Mouse (Mus musculus) hindbrain, embryonic 11.5 days (tissue): Measurements from ENCODE around the gene Zfp653. TPM values are rescaled to one million over a fixed set of nuclear protein-coding genes. Genes with fewer than 3 reads are reported as not detected.

ENCODE experiments used
- ATAC-seq: fragments of 200-750 bp; cut with Nextera tagmentation; 2 replicates; pipeline ENCODE4 v1.8.0; 2017; ENCODE audit warnings: mild to moderate bottlenecking, moderate TSS enrichment, moderate library complexity; ENCODE audit not compliant: low FRiP score
- DNase-seq: peaks from one replicate; pipeline ENCODE4 v3.0.0-alpha.2; 2015; ENCODE audit warnings: low spot score
- H3K27ac ChIP-seq: fragments of 300-500 bp; sonication (generic); 2 replicates; pipeline ENCODE4 v1.5.1; 2014; ENCODE audit warnings: mild to moderate bottlenecking, low read depth, low read length
- H3K27me3 ChIP-seq: fragments of 300-500 bp; sonication (generic); 2 replicates; pipeline ENCODE4 v1.6.1; 2014; ENCODE audit warnings: mild to moderate bottlenecking, low read length, moderate library complexity, mixed read lengths; ENCODE audit not compliant: control insufficient read depth, insufficient read depth
- H3K36me3 ChIP-seq: fragments of 300-500 bp; sonication (generic); 2 replicates; pipeline ENCODE4 v1.6.1; 2014; ENCODE audit warnings: mild to moderate bottlenecking, low read length, moderate library complexity, mixed read lengths; ENCODE audit not compliant: control insufficient read depth, insufficient read depth
- H3K4me1 ChIP-seq: fragments of 300-500 bp; sonication (generic); replicated peaks from 2 replicates; pipeline ENCODE4 v1.6.1; 2014; ENCODE audit warnings: low read length, mixed read lengths; ENCODE audit not compliant: control insufficient read depth, insufficient read depth
- H3K4me2 ChIP-seq: fragments of 300-500 bp; sonication (generic); replicated peaks from 2 replicates; pipeline ENCODE4 v1.6.1; 2014; ENCODE audit warnings: mild to moderate bottlenecking, low read depth, low read length
- H3K4me3 ChIP-seq: fragments of 300-500 bp; sonication (generic); 2 replicates; pipeline ENCODE4 v1.5.1; 2014; ENCODE audit warnings: low read depth, low read length
- H3K9ac ChIP-seq: fragments of 300-500 bp; sonication (generic); 2 replicates; pipeline ENCODE4 v1.6.1; 2014; ENCODE audit warnings: low read depth, low read length
- H3K9me3 ChIP-seq: fragments of 300-500 bp; sonication (generic); 2 replicates; pipeline ENCODE4 v1.6.1; 2016; ENCODE audit warnings: low read length; ENCODE audit not compliant: control insufficient read depth
- WGBS: fragments of 180-500 bp; shearing (Covaris S2); extraction: QIAGEN DNeasy Blood & Tissue Kit; methylation state at CpG from one replicate; pipeline ENCODE4 v1.1.7; 2014; 5-methylcytosine and 5-hydroxymethylcytosine counted together
- polyA plus RNA-seq: library from polyadenylated mRNA; unstranded; fragments of >200 nt; fragmentation: Nextera tagmentation; extraction: Ambion mirVana; gene quantifications from 2 replicates; pipeline ENCODE4 v1.2.1, GENCODE M21; 2014

The Zfp653 gene
- polyA plus RNA-seq, 1 experiment from 2014 or later, result 9.2 TPM

DNA sequence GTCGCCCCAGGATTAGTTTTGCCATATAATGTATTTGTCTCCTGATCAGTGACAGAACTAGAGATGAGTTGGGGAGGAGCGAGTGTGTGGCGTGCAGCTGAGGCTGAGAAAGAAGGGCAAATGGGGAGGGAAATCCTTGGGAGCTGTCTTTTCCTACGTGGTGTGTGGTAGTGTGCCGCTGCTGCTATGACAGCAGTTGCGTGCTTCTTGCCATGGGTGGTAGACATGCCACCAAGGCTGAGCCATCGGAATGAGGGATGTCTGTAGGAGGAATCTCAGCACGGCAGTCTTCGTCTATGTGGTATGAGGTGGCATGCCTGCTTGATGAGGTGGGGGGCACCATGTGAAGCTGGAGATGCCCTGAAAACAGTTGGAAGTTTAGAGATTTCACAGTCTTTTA lies 40.8 kb downstream of the Zfp653 start:
- no peak overlapping the region for H3K4me2 ChIP-seq
- H3K36me3 ChIP-seq, result peaks cover 17% of the 10 kb centered on the region; the same call in 1 of the 2 replicates
- DNase-seq, result no peak
- H3K27ac ChIP-seq, result no peak overlapping the region
- no peak overlapping the region for H3K4me3 ChIP-seq
- peaks cover 8% of the 10 kb centered on the region; the same call in 1 of the 2 replicates for H3K4me1 ChIP-seq
- WGBS, result 97% methylated on average over 9 of the region's 9 CpGs
- H3K27me3 ChIP-seq, result no peaks in the 10 kb centered on the region
- no peaks in the 10 kb centered on the region for H3K9me3 ChIP-seq
- ATAC-seq, result no peak
- no peak overlapping the region for H3K9ac ChIP-seq

DNA sequence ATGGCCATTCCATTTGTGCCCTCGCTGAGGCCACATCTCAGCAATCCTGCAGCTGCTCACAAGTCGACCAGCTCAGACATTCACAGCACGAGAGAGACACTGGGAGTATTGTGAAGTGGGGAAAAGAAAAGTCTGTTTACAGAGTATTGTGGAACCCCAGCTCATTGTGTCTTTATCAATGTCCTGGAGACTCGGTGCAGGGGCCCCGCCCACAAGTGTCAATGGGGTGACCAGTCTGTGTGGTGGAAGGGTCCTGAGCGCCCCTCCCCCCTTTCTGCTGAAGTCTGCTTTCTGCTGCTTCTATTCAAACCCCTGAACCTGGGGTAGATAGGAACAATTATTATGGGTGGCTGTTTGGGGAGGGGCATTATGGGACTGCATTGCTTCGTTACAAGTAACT lies 42.7 kb downstream of the Zfp653 start:
- 20% methylated on average over 7 of the region's 7 CpGs for WGBS
- Histone ChIP-seq H3K27ac (peak overlapping the region; percentile 63; the same call in 1 of the 2 replicates), H3K36me3 (peaks cover 12% of the 10 kb centered on the region; the same call in 1 of the 2 replicates), H3K4me3 (no peak overlapping the region), H3K9ac (no peak overlapping the region), H3K27me3 (no peaks in the 10 kb centered on the region), H3K9me3 (no peaks in the 10 kb centered on the region), H3K4me1 (peaks cover 8% of the 10 kb centered on the region; the same call in 1 of the 2 replicates), H3K4me2 (no peak overlapping the region)
- ATAC-seq (peak; percentile 74), DNase-seq (peak; percentile 78)

DNA sequence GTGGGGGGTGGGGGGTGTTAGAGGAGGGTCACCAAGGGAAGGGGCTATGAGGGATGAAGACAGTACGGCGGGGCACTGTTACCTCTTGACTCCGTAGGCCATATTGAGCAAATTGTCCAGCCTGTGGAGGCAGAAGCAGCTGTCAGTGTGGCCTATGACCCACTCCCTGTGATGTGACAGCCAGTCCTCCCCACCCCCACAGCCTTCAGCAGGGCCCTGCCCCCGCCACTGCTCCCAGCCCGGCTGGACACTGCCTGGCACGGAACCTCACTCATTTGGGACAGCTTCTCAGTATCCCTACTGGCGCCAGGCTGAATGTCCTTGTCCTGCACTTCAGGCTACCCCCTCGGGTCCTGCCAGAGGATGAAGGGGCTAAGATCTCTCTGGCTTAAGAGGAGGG lies 46.6 kb downstream of the Zfp653 start:
- WGBS, result 35% methylated on average over 8 of the region's 8 CpGs
- Histone ChIP-seq H3K4me1 (peaks cover 7% of the 10 kb centered on the region; the same call in 1 of the 2 replicates), H3K27me3 (no peaks in the 10 kb centered on the region), H3K9ac (no peak overlapping the region), H3K27ac (no peak overlapping the region), H3K4me3 (no peak overlapping the region), H3K9me3 (no peaks in the 10 kb centered on the region), H3K4me2 (no peak overlapping the region), H3K36me3 (peaks cover 10% of the 10 kb centered on the region; the same call in 1 of the 2 replicates)
- DNase-seq, result no peak
- 0 out of 2 replicates have a peak, but pooled peaks have one; percentile 11 for ATAC-seq

GRCm38 (mm10) chr9:22017208-22017825 lies 53.9 kb downstream of the Zfp653 start:
- ATAC-seq (no peak), DNase-seq (no peak)
- Histone ChIP-seq H3K9me3 (no peaks in the 10 kb centered on the region), H3K9ac (no peak overlapping the region), H3K36me3 (peaks cover 13% of the 10 kb centered on the region; the same call in 1 of the 2 replicates), H3K27ac (no peak overlapping the region), H3K4me2 (no peak overlapping the region), H3K4me3 (no peak overlapping the region), H3K4me1 (0 out of 2 replicates have a peak, but pooled peaks cover 2% of the 10 kb centered on the region), H3K27me3 (no peaks in the 10 kb centered on the region)
- WGBS, result 82% methylated on average over 7 of the region's 7 CpGs

GRCm38 (mm10) chr9:22016245-22016644 lies 54.9 kb downstream of the Zfp653 start:
- Histone ChIP-seq H3K4me3 (no peak overlapping the region), H3K27me3 (no peaks in the 10 kb centered on the region), H3K9me3 (no peaks in the 10 kb centered on the region), H3K4me1 (0 out of 2 replicates have a peak, but pooled peaks cover 2% of the 10 kb centered on the region), H3K27ac (no peak overlapping the region), H3K36me3 (peaks cover 13% of the 10 kb centered on the region; the same call in 1 of the 2 replicates), H3K4me2 (no peak overlapping the region), H3K9ac (no peak overlapping the region)
- WGBS, result 72% methylated on average over 10 of the region's 10 CpGs
- no peak for DNase-seq
- ATAC-seq, result no peak

- peak; percentile 22; the same call in 1 of the 2 replicates for ATAC-seq
- WGBS, result 89% methylated on average over 13 of the region's 13 CpGs
- Histone ChIP-seq H3K4me1 (0 out of 2 replicates have a peak, but pooled peaks cover 2% of the 10 kb centered on the region), H3K27ac (no peak overlapping the region), H3K27me3 (no peaks in the 10 kb centered on the region), H3K4me2 (no peak overlapping the region), H3K9me3 (no peaks in the 10 kb centered on the region), H3K4me3 (no peak overlapping the region), H3K36me3 (peaks cover 19% of the 10 kb centered on the region), H3K9ac (no peak overlapping the region)
- DNase-seq, result no peak
Measured at GRCm38 (mm10) chr9:22012731-22013130, 58.4 kb downstream of the Zfp653 start.

DNA sequence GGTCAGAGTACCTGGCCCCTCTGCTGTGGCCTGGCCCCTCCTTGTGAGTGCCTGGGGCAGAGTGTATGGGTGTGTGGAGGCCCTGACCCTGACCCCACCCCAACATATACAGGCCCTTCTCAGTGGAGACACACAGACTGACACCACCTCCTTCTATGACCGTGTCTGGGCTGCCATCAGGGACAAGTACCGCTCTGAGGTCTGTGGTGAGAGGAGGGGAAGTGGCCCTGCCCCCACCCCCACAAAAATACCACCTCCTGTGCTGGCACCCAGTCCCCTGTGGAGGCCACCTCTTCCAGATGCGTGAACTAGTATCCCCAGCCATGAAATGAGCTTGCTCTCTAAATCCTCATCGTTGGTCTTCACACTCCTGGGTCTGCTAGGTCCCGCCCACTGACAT lies 60.1 kb downstream of the Zfp653 start:
- 92% methylated on average over 5 of the region's 5 CpGs for WGBS
- ATAC-seq, result no peak
- peak overlapping the region; percentile 30; the same call in 1 of the 2 replicates for H3K27ac ChIP-seq

More for the DNA sequence above, 60.1 kb downstream of the Zfp653 start:
- H3K9me3 ChIP-seq, result no peaks in the 10 kb centered on the region
- H3K36me3 ChIP-seq, result peaks cover 19% of the 10 kb centered on the region
- H3K4me2 ChIP-seq, result no peak overlapping the region
- 0 out of 2 replicates have a peak, but pooled peaks cover 2% of the 10 kb centered on the region for H3K4me1 ChIP-seq
- no peak overlapping the region for H3K9ac ChIP-seq
- DNase-seq, result no peak
- no peaks in the 10 kb centered on the region for H3K27me3 ChIP-seq
- H3K4me3 ChIP-seq, result no peak overlapping the region
